Mouse (Mus musculus) G1E (cell line): ENCODE results near the gene Dennd1c.

ENCODE experiments used
- CTCF ChIP-seq: IDR thresholded peaks from 2 replicates; pipeline ENCODE4 v1.5.1; 2012; ENCODE audit warnings: low read depth, low read length, inconsistent platforms, mixed read lengths
- GATA1 ChIP-seq: IDR thresholded peaks from 2 replicates; pipeline ENCODE4 v1.6.1; 2012; ENCODE audit warnings: borderline replicate concordance, low read length, inconsistent platforms, mixed read lengths
- GATA2 ChIP-seq: IDR thresholded peaks from 2 replicates; pipeline ENCODE4 v1.6.1; 2012; ENCODE audit warnings: low read depth, low read length, inconsistent platforms, borderline replicate concordance
- TAL1 ChIP-seq: conservative IDR thresholded peaks from 2 replicates; pipeline ENCODE4 v1.6.1; 2012; ENCODE audit warnings: low read depth, low read length, inconsistent platforms, mixed read lengths

DNA sequence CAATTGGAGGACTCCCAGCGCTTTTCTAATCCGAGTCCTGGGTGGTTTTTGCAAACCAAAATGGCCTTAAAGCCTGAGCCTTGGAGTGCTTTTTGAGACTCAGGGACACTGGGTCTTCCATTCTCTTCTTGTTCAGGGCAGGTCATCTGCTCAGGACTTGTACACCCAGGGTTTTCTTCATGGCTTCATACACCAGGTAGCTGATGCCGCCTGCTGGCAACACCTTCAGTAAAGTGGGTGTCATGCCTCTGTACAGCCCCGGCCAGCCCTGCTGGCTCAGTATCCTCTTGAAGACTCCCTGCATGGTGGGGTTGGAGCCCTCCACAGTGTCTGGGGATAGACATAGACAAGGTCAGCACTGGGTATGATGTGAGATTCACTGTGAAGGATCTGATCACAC is 45.5 kb downstream of the Dennd1c start:
- TF ChIP-seq CTCF (no peak), GATA1 (no peak), GATA2 (no peak), TAL1 (no peak)
